Mouse (Mus musculus): ENCODE measurements at regions not wholly inside any gene's neighbourhood (a gene's known extent, or its start where the extent isn't known, plus 50 kb on each side); places are given as distances from the start of the nearest gene placed in this dataset.
"Not testable (repeated sequence)": the region's sequence is repeated elsewhere in the genome, so short reads cannot be mapped to it uniquely, and the experiment has no call there.

- not testable (repeated sequence) for TF ChIP-seq CTCF (conservative IDR thresholded peaks at IDR 0.05; ENCODE audit: insufficient read depth, insufficient read length, low read depth, low read length); POLR2A (IDR thresholded peaks at IDR 0.05; ENCODE audit: low read depth, low read length)
Measured at GRCm38 (mm10) chr15:19856892-19857655, 592.0 kb upstream of the Cdh12 start.
